Mouse (Mus musculus) CH12.LX (cell line): ENCODE data around the gene Peli1.

Experiments used
- CHD2 ChIP-seq: IDR thresholded peaks from 2 replicates; pipeline ENCODE4 v1.6.1; 2011; ENCODE audit warnings: low read length, improper control_type of control experiment
- CTCF ChIP-seq, 2 experiments: IDR thresholded peaks in 1 of 2; conservative IDR thresholded peaks in 1 of 2; 2 replicates each; pipeline ENCODE4 v1.5.1; 2011 to 2012; ENCODE audit warnings: low read depth in 2 of 2, low read length in 2 of 2, improper control_type of control experiment in 1 of 2, inconsistent platforms in 1 of 2, mild to moderate bottlenecking in 1 of 2, moderate library complexity in 1 of 2
- POLR2A ChIP-seq: IDR thresholded peaks from 2 replicates; pipeline ENCODE4 v1.6.1; 2011; ENCODE audit warnings: low read depth, mild to moderate bottlenecking, improper control_type of control experiment, low read length
- POLR2AphosphoS2 ChIP-seq: IDR thresholded peaks from 2 replicates; pipeline ENCODE4 v1.6.1; 2011; ENCODE audit warnings: low read depth, low read length, improper control_type of control experiment

GRCm38 (mm10) chr11:21047921-21048320 is 43.2 kb upstream of the Peli1 start:
- TF ChIP-seq CHD2 (no peak), CTCF (conservative IDR thresholded peaks at IDR 0.05 in 1 of 2, IDR thresholded peaks at IDR 0.05 in 1 of 2; ENCODE audit: low read depth in 2 of 2, low read length in 2 of 2) (no peak), POLR2A (no peak), POLR2AphosphoS2 (no peak)
